Mouse (Mus musculus): Measurements from ENCODE around the gene Trim26.
"Not testable (repeated sequence)": the region's sequence is repeated elsewhere in the genome, so short reads cannot be mapped to it uniquely, and the experiment has no call there.

Trim26 gene

DNA sequence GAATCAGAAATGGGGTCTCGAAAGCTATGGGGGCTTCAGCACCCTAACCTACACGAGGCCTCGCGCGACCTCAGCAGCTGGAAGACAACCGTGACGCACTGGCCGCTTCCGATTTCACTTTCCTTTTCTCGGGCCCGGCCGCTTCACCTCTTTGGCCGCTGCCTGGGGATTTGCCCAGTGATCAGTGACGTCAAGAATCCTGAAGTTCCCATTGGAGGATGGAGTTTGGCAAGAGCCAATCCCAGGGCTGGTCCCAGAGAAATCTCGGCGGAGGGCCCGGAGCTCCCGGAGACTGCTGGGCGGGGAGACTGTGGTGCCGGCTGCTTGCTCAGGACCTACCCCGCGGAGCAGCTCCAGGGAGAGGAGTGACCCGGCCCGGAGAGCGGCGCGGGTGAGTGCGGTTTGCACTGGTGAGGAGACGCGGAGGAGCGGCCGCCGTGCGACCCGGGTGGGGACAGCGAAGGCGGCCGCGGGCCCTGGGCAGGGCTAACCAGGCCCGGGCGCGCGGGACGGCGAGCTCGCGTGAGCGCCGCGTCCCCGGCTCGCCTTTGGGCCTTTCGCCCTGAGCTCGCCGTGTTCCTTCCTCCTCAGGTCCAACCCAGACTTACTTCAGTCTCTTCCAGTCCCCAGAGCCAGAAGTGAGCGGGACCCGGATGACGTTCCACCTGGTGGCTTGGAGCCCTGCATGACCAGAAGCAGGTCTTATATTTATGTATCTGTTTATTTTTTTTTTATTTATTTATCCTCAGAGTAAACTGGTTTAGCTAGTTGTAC is at the start of gene Trim26:
Gene Trim26 (plus strand): TSS at position 261 of the 774 bp plus-strand sequence.
- DNase-seq (ENCODE audit: low spot score in 2 of 2): peak; percentile 95 to 96

DNA sequence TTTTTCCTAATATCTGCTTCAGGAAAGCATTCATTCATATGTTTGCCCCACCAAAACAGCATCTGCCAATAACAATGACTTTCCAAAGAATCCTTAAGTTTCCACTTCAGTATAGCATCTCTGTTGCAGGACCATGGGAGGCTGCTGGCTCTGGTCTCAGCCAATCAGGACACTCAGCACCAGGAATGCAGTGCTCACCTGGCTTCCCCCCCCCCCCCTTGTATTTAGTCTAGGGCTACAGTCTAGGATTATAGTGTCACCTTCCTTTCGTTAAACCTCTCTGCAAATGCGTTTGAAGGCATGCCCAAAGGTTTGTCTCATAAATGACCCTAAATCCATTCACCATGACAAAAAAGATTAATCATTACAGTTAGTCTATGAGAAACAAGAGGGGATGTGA is 48.6 kb upstream of the Trim26 start:
- DNase-seq (ENCODE audit: low spot score in 2 of 2): no peak

DNA sequence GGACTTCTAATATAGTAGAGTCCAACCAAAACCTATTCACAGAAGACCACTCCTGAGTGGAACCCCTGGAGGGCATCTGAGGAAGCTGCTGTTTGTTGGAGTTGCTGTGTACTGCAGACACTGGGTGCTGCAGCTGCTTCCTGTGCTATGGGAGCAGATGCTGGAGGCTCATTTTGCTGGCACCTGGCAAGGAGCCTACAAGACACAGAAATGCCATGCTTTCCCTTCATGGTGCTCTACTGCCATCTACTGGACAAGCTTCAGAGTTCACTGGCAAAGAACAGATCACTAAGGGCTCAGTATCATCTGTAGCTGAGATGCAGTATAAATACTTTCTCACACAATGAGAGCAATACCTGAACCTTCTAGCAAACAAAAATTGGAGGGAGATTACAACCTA is 48.1 kb upstream of the Trim26 start:
- peak; percentile 37 to 80 for DNase-seq (ENCODE audit: low spot score in 2 of 2)

DNA sequence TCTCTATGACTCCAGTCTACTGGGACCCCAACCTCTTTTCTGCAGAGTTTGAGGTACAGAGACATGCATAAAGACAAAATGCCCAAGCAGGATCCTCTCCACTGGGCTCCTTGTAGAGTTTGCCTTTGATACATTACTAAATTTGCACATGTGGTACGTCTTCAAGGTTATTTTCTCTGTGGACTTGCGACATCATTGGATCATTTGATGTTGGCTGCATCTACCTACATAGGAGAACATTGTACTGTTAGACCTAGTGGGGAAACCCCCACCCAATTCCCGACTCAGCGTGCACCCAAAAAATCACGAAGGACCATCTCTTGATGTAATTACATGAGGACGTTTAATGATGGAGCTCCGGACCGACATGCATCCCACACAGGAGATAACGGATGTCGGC is 37.4 kb upstream of the Trim26 start:
- no peak for DNase-seq (ENCODE audit: low spot score in 2 of 2)

DNA sequence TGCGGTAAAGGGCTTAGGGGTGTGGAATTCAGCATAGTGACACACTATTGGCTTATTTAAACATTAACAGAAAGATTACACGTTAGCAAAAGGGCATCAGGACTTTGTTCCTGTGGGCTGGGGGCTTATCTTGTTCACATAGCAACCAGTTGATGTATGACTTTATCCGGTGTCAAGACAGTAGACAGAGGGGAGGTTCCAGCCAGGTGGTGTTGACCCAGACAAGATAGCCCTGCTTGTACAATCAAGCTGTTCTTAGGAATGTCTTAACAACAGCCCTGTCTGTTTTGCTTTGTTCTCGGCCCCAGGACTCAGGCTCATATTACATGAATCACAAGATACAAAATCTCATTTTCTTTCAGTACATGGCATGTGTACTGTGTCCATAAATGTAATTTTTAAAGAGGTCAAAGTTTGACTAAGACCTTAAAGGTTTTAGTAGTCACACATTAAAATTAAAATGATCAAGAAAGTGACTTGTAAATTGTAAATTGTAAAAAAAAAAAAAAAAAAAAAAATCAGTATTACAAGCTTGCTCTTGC is 36.9 kb upstream of the Trim26 start:
- DNase-seq (ENCODE audit: low spot score in 2 of 2): not testable (repeated sequence)

DNA sequence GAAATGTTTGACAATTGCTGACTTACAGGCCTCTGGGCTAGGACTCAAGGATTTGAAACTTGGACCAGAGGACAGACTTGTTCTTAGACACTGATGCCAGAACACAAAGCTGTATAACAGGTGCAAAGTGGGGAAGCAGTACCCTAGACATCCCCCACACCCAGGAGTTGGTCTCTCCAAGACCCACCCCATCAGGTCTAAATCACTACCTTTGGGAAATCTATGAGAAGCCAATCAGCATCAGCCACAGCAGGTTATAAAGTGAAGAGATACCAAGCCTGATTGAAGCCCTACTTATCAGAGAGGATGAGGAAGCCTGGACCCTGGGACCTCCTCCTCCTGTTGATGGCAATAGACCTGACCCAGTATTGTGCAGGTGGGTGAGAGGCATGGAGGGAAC is 25.1 kb upstream of the Trim26 start, which contains the start of gene H2-M10.6:
Gene H2-M10.6 (plus strand): TSS at position 301 of the 400 bp plus-strand sequence.
- DNase-seq (ENCODE audit: low spot score in 2 of 2): no peak

DNA sequence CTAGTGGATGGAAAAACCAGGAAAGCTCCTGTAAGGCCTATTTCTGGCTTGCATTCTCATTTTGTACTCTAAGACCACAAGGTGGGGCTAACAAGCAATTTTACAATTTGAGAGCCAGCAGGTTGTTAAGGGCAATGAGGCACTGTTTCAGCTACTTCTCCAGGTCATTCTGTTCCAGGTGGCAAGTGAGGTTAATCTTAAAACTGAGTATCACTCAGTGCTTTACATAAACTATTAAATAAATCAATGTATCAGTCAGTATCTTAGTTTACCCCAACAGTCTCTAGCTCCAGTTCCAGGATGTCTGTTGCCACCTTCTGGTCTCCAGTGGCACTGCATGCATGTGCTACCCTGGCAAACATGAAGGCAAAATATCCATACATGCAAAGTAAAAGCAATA is 12.9 kb upstream of the Trim26 start:
- DNase-seq (ENCODE audit: low spot score in 2 of 2): peak in 1 of 2 experiments; percentile 50

DNA sequence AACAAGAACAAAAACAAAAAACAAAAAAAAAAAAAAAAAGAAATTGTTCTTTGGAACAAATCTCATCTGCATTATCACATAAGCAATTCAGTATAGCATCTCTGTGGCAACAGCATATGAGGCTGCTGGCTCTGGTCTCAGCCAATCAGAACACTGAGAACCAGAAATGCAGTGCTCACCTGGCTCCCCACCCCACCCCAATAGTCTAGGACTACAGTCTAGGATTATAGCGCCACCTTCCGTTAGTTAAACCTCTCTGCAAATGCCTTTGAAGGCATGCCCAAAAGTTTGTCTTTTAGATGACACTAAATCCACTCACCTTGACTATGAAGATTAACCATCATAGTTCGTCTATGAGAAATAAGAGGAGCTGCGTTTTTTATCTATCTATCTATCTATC is 11.4 kb upstream of the Trim26 start:
- DNase-seq (ENCODE audit: low spot score in 2 of 2): peak in 1 of 2 experiments; percentile 7

DNA sequence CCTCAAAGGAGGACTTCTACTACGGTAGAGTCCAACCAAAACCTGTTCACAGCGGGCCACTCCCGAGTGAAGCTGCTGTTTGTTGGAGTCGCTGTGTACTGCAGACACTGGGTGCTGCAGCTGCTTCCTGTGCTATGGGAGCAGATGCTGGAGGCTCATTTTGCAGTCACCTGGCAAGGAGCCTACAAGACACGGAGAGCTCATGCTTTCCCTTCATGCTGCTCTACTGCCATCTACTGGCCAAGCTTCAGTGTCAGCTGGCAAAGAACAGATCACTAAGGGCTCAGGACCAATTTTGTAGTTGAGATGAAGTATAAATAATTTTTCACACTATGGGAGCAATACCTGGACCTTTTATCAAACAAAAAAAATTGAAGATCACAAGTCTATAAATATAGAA is 10.9 kb upstream of the Trim26 start:
- peak; percentile 74 to 86 for DNase-seq (ENCODE audit: low spot score in 2 of 2)

DNA sequence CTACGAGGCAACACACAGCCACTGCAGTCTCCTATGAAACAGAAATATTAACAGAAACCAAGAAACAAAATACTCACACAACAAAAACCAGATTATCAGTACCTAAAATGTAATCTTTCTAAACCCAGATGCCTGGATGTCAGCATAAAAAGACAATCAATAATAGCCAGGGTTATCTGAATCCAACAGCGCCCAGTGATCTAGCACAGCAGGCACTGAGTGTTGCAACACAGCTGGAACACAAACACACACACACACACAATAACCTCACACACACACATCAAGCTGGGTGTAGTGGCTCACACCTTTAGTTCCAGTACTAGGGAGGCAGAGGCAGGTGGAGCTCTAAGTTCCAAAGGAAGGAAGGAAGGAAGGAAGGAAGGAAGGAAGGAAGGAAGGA is 8.4 kb upstream of the Trim26 start:
- no peak for DNase-seq (ENCODE audit: low spot score in 2 of 2)

DNA sequence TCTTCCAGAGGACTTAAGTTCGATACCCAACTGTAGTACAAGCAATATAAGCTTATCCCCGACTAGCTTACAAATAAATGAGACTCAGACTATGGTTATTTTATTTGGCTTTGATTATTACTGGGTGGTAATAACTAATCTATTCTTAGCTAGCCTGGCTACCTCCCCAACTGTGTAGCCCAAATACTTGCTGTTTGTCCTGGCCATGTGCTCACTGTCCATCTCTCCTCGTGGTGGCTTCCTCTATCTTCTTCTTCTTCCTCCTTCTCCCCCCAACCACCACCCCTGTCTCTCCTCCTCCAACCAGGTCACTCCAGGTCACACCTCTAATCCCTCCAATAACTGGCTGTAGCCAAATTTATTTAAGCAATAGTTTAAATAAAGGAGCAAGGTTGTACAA is 6.5 kb upstream of the Trim26 start:
- no peak for DNase-seq (ENCODE audit: low spot score in 2 of 2)

DNA sequence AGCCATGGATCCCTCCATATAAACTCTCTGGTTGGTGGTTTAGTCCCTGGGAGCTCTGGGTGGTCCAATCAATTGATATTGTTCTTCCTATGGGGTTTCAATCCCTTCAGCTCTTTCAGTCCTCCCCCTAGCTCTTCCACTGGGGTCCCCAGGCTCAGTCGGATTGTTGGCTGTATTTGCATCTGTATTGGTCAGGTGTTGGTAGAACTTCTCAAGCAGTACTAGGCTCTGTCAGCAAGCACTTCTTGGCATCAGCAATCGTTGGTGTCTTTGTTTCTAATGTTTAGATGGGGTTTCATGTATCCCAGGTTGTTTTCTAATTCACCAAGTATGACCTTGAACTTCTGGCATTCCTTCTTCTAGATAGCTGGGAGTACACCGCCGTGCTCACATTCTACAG is 4.2 kb upstream of the Trim26 start:
- DNase-seq (ENCODE audit: low spot score in 2 of 2): no peak

DNA sequence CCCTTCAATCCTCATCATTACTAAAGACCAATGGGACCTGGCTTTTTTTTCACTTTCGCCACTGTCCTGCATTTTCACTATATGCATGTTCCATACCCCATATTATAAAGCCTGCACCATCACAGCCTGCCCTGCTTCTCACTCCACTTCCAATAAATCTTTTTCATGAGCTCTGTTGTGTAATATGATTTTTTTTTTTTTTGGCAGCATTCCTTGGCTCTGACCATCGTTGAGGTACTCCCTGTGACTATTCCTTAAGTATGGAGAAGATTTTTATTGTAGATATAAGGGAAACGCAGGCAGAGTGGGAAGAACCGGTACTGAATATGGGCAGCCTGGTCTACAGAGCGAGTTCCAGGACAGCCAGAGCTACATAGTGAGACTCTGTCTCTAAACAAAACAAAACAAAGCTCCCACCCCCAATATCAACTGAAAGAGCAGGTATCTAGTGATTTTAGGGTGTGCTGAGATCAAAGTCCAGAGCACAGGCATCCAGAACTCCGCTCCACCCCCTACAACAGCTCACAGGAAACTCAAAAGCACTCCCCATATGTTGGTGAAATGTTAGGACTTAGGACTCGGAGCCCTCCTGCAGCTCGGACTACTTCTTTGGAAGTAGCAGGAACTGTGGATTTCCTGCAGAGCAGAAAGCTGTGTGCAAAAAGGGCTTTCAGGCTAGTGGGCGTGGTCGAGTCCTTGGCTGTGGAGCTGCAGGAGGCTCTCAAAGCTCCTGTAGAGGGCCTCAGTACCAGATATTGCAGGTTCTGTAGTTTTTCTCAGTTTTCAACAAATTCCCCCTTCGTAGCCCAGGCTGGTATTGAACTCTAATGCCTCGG is 1.1 kb upstream of the Trim26 start:
- DNase-seq (ENCODE audit: low spot score in 2 of 2): peak in 1 of 2 experiments; percentile 5

DNA sequence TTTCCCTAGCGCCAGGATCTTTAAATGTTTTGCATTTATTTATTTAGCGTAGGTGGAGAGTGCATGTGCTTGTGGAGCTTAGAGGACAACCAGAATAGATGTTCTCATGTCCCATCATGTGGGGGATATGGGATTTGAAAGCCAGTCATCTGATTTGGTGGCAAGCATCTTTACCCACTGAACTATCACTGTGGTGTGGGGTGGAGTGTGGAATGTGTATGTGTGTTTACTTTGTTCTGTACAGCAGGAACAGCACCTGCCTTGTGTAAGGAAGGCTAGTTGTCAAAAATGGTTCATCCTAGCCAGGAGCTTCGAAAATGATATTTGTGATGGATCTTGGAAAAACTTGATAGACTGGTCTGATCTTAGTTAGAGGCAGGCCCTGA is 514 bp upstream of the Trim26 start:
- DNase-seq (ENCODE audit: low spot score in 2 of 2): no peak

DNA sequence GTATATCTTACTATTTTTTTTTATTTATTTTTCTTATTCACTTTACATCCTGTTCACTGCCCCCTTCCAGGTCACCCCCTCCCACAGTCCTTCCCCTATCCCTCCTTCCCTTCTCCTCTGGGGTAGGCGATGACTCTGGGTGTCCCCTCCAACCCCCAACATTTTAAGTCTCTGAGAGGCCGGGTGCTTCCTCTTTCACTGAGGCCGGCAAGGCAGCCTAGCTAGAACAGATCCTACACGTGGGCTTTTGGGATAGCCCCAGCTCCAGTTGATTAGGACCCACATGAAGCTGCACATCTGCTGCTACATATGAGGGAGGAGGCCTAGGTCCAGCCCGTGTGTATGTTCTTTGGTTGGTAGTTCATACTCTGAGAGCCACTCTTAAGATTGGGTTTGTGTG is 2.1 kb downstream of the Trim26 start:
- no peak for DNase-seq (ENCODE audit: low spot score in 2 of 2)

DNA sequence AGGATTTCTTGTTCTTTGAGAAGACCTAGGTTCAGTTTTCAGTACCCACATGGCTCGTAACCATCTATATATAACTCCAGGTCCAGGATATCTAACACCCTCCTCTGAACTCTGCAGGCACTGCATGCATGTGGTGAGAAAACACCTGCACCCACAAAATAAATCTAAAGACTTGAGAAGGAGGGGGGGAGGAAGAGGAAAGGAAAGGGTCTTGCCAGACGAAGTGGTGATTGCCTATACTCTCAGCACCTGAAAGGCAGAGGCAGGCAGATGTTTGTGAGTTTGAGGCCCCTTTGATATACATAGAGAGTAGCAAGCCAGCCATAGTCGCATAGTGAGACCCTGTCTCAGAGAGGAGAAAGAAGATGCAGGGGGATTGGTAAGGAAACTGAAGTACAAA is 3.0 kb downstream of the Trim26 start:
- DNase-seq (ENCODE audit: low spot score in 2 of 2): no peak

DNA sequence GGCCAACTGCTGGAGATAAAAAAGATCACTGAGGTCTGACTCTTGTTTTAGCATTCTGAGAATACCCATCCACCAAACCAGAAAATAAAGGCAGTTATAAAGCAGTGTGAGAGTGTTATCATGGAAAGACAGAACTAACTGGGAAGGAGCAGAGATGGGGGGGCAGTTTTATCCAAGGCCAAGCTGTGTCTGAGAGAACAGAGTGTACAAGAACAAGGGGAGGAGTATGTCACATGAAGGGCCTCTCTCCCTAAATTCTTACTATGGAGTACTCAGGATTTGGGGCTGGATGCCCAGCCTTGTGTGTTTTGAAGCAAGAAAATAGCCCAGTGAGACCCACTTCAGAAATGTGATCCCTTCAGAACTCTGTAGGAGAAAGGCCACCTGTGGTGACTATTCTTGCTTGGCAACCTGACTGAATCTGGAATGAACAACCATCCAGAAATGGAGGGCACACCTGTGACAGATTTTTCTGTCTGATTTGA is 4.1 kb downstream of the Trim26 start:
- DNase-seq (ENCODE audit: low spot score in 2 of 2): no peak

DNA sequence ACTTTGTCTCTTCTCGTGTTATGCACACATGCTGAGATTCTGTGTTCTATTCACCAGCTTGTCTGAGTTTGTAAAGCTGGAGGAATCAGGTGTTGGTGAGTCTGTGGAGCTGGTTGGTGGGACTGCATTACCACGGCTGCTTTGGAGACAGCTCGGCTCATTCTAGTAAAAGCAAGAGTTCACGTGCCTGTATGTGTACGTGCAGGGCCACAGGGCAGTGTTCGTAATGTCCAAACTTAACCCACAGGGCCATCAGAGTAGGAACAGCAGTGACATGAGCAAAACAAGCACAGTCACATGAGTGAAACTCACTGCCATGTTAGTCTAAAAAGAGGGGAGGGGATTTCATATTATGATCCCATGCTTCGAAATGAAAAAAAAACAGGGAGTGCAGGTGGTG is 6.8 kb downstream of the Trim26 start:
- no peak for DNase-seq (ENCODE audit: low spot score in 2 of 2)

DNA sequence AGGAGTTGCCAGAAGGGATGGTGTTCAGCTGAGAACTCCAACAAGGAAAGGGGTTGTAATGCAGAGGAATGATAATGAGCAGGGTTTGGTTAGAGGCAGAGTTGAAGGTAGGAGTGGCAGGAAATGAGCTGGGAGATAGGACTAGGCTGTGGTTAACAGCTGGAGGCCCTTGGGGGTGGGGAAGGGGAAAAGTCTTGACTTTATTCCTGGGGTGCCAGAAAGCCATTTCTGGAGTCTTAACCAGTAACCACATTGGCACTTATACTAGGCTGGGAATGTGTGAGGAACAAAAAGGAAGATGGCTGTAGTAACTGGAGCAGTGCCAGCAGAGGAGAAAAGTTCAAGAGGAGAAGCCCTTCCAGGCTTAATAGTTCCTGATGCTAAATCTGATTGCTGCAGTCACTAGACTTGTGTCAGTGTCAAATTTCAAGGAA is 7.4 kb downstream of the Trim26 start:
- no peak for DNase-seq (ENCODE audit: low spot score in 2 of 2)

DNA sequence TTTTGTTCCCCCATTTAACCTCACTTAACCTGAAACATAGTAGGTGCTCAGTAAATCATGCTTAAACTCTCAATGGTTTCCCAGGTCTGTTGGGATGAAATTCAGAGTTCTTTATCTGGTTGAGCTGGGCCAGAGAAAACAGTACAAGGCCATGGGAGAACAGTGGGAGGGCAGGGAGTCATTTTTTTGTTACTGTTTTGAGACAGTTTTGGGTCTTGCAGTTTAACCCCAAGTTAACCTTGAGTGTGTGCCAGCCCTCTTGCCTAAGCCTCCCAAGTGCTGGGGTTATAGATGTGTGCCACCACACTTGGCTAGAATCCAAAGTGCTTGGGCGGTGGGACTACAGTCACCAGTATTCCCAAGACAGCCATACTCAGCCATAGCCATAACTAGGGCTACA is 7.8 kb downstream of the Trim26 start:
- no peak for DNase-seq (ENCODE audit: low spot score in 2 of 2)

DNA sequence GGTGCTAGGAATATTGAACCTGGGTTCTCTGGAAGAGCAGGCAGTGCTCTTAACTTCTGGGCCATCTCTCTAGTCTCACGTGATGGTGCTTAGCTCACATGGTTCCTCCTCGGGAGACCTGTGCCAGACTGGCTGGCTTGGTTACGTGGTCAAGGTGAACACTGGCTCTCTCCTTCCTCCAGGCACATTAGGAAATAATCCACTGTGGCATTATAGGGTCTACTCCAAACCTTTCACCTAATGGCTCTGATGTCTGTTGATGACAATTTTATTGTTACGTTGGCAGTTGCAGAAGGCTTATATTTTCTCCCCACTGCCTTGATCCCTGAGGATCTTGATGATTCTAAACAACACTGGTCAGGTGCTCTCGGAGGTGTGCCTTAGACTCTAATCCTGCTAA is 12.0 kb downstream of the Trim26 start:
- no peak for DNase-seq (ENCODE audit: low spot score in 2 of 2)

DNA sequence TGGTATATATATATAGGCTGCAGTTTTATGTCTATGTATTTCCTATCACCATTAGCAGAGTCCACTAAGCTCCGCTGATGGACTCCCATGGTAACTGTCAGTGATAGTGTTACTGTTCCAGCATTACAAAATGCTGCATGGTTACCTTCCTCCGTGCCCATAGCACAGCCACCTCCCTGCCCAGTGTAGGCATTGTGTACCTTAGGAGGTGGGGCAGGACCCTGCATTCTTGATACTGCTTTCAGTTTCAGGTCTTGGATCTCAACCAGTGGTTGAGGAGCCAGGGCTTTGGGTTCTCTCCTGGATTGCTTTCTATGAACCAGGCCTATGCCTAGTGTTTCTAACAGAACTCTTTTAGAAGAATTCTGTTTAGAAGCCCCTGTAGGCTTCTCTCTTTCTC is 13.1 kb downstream of the Trim26 start:
- DNase-seq (ENCODE audit: low spot score in 2 of 2): no peak

DNA sequence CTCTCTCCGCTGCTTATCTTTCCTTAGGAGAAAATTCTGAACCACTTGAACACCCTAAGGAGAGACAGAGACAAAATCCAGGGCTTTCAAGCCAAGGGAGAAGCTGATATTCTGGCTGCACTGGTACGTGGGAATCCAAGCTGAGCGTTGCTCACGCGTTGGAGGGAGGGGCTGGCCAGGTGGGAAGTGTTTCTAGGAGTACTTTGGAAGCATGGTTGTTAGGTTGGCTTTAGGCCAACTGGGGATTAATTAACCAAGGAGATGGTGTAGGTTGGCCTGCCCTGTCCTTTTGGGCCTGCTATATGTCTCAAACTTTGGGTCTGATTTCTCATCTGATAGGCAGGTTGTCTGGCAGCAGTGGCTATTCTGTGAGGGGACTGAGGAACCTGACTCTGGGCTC is 14.3 kb downstream of the Trim26 start:
- DNase-seq (ENCODE audit: low spot score in 2 of 2): no peak
